Mouse (Mus musculus) C2C12 (cell line): ENCODE results near the gene Ghrhr. TPM values are rescaled to one million over a fixed set of nuclear protein-coding genes. Genes with fewer than 3 reads are reported as not detected.

ENCODE experiments used
- H3K27me3 ChIP-seq: one replicate; pipeline ENCODE4 v1.6.1; 2011; ENCODE audit not compliant: control insufficient read depth, insufficient read depth, insufficient read length
- H3K36me3 ChIP-seq: one replicate; pipeline ENCODE4 v1.6.1; 2011; ENCODE audit not compliant: control insufficient read depth, insufficient read depth
- H3K4me3 ChIP-seq: one replicate; pipeline ENCODE4 v1.5.1; 2011; ENCODE audit warnings: mild to moderate bottlenecking, control low read depth; ENCODE audit not compliant: poor library complexity, insufficient read depth, severe bottlenecking
- H3K79me2 ChIP-seq: one replicate; pipeline ENCODE4 v1.6.1; 2011; ENCODE audit not compliant: control insufficient read depth, insufficient read depth
- H3K79me3 ChIP-seq: one replicate; pipeline ENCODE4 v1.6.1; 2011; ENCODE audit warnings: low read depth, control low read depth
- H3ac ChIP-seq: one replicate; pipeline ENCODE3; 2011; ENCODE audit warnings: low read depth; ENCODE audit not compliant: control insufficient read depth, insufficient read length
- CEBPB ChIP-seq: IDR thresholded peaks from one replicate; pipeline ENCODE4 v1.6.1; 2011; ENCODE audit warnings: low read depth, mild to moderate bottlenecking, control low read depth, moderate library complexity
- CTCF ChIP-seq: IDR thresholded peaks from one replicate; pipeline ENCODE4 v1.5.1; 2011; ENCODE audit not compliant: control insufficient read depth, insufficient read depth, insufficient read length
- FOSL1 ChIP-seq: IDR thresholded peaks from one replicate; pipeline ENCODE4 v1.8.0; 2011; ENCODE audit warnings: mild to moderate bottlenecking, low read length; ENCODE audit not compliant: poor library complexity, insufficient read depth, severe bottlenecking
- MAX ChIP-seq: IDR thresholded peaks from one replicate; pipeline ENCODE4 v1.6.1; 2011; ENCODE audit warnings: mild to moderate bottlenecking, control low read depth
- MYOD1 ChIP-seq: IDR thresholded peaks from one replicate; pipeline ENCODE4 v1.6.1; 2011; ENCODE audit warnings: low read depth; ENCODE audit not compliant: control insufficient read depth, insufficient read length
- MYOG ChIP-seq: IDR thresholded peaks from one replicate; pipeline ENCODE4 v1.6.1; 2011; ENCODE audit not compliant: control insufficient read depth, insufficient read length; ENCODE audit errors: extremely low read depth
- USF1 ChIP-seq: IDR thresholded peaks from one replicate; pipeline ENCODE4 v1.6.1; 2011; ENCODE audit warnings: low read depth, mild to moderate bottlenecking, control low read depth, moderate library complexity
- polyA plus RNA-seq: library from polyadenylated mRNA; unstranded; fragments of >200 nt; fragmentation: generic; extraction: Trizol; gene quantifications from one replicate; pipeline ENCODE4 v1.2.1, GENCODE M21; 2012; ENCODE audit warnings: missing spikeins

The Ghrhr gene
- polyA plus RNA-seq, 1 experiment, result not detected

DNA sequence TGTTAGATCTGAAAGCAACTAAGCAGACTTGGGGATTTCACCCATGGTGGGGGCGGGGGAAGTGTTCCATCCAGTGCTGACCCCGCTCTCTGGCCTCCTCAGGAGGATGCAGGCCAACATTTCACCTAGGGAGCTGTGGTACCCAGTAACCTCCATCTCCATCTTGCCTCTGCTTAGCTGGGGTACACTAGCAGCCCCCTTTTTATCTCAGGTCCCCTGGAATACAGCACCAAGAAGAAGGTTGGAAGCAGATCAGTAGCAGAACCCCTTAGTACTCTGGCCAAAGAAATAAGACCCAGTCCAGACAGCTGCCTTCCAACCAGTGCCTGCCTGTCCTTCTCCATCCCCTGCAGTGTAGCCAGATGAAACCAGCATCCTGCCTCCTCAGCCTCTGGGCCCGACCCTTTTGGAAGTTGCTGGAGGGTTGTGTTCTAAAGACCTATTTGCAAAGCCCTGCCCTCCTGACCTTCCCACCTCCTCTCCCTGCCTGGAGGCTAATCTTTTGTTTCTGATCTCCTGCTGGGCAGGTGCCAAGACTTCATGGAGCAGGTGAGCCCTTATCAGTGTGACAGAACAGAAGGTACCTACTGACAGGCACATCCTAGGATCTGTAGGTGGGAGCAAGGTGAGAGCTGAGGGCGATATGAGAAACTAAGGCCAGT is 21.5 kb upstream of the Ghrhr start:
- Histone ChIP-seq H3K4me3 (no peak overlapping the region), H3ac (no peak overlapping the region), H3K79me2 (no peaks in the 10 kb centered on the region), H3K79me3 (no peaks in the 10 kb centered on the region), H3K27me3 (no peaks in the 10 kb centered on the region), H3K36me3 (no peaks in the 10 kb centered on the region)
- TF ChIP-seq CEBPB, result no peak
- TF ChIP-seq FOSL1, result no peak
- TF ChIP-seq USF1, result no peak
- no peak for TF ChIP-seq MAX
- TF ChIP-seq CTCF, result no peak
- TF ChIP-seq MYOD1, result no peak
- no peak for TF ChIP-seq MYOG

DNA sequence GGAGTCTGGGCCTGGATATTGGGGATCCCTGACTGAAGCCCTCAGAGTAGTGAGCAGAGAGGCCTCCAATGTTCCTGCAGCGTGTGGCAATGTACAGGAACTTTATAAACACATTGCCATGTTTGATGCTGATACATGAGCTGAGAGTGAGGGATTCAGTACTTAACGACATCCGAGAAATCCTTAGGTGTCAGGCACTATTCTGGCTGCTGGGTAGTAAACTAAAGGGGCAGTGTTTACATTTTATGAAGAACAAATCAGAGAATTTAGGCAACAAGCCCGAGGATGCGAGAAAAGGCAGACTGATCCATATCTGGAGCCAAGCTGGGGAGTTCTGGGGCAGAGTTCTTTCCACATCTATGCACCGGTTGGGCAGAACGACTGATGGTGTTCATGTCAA is 20.5 kb upstream of the Ghrhr start:
- no peaks in the 10 kb centered on the region for H3K79me3 ChIP-seq
- H3ac ChIP-seq, result no peak overlapping the region
- H3K79me2 ChIP-seq, result no peaks in the 10 kb centered on the region
- H3K36me3 ChIP-seq, result no peaks in the 10 kb centered on the region
- H3K27me3 ChIP-seq, result no peaks in the 10 kb centered on the region
- TF ChIP-seq CEBPB (no peak), MYOD1 (no peak), MYOG (no peak), USF1 (no peak), FOSL1 (no peak), MAX (no peak), CTCF (no peak)
- H3K4me3 ChIP-seq, result no peak overlapping the region

DNA sequence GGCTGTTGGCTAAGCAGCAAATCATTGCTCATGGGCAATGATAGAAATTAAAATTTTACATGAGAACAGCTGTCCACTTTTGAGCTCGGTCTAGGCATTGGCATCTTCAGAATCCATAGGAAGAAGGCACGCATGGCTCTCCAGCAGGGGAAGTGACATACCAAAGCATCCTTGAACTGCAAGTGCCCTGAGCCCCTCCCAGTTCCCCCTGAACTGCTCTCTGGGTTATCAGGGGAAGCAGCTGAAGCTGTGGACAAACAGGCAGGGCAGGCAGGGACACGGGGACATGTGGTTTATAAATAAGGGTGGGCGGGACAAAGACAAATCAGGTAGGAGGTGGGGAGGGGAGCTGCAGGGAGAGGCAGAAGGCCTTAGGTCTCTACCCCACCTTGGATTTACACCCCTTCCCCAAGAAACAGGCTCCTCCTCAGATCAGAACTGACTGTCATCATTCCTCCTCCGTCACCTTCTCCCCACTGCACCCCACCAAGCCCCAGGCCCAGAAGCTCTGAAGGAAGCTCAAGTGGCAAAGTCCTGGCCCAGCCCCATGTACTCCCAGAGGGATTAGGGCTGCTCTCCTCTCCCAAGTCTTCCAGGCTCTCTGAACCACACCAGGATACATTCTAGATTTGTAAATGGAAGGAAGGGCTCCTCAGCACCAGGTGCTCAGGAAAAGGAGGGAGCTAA is 19.9 kb upstream of the Ghrhr start:
- Histone ChIP-seq H3K27me3 (no peaks in the 10 kb centered on the region), H3K79me2 (no peaks in the 10 kb centered on the region), H3K79me3 (no peaks in the 10 kb centered on the region), H3K36me3 (no peaks in the 10 kb centered on the region), H3K4me3 (no peak overlapping the region), H3ac (no peak overlapping the region)
- TF ChIP-seq CTCF (no peak), MYOD1 (no peak), MAX (no peak), FOSL1 (no peak), USF1 (no peak), MYOG (no peak), CEBPB (no peak)

DNA sequence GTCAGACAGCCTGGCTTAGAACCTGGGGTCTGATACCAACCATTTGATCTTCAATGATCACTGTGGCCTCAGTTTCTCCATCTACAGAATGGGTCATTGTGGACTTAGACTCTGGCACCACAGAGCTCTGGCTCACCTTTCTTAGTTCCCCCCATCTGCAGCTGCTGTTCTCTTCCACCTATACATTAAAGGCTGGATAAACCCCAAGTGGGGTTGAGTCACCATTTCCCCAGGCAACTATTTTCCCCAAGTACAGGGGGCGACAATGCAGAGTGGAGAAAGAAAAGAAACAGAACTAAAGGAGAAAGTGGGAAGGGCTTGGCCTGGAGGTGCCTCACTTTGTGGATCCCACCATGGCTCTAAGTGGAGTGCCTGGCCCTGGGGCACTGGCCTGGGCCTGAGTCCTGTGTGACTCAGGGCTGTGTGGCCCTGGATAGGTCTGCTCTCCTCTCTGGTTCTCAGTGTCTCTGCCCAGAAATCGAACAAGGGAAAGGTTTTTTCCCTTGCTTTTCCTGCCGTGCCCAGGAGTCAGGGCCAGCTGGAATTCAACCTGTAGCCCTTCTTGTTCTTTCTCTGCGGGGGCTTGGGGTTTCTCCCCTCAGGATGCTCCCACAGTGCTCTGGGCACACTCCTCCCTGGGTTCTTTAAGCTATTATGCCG is 19.0 kb upstream of the Ghrhr start:
- H3K27me3 ChIP-seq, result no peaks in the 10 kb centered on the region
- no peak overlapping the region for H3K4me3 ChIP-seq
- no peak for TF ChIP-seq FOSL1
- no peak for TF ChIP-seq MYOD1
- no peak for TF ChIP-seq MYOG
- TF ChIP-seq USF1, result no peak
- no peaks in the 10 kb centered on the region for H3K79me3 ChIP-seq
- H3K36me3 ChIP-seq, result no peaks in the 10 kb centered on the region
- no peaks in the 10 kb centered on the region for H3K79me2 ChIP-seq
- no peak overlapping the region for H3ac ChIP-seq

DNA sequence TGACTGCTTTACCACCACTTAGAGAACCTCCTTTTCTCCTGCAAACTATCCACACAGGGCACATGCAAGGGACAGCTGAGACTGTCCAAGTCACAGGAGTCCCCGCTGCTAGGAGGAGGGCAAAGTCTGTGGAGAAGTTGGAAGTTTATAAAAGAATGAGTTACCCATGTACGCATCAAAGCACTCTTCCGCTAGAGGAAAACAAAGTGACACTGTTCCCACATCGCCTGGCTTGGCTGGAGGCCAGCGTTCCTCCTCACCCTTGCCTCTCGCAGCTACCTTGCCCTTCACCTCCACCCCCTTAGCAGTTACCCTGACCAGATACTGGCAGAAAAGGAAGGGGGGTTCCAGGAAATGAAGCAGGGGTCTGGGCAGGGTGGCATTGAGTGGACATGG is 18.5 kb upstream of the Ghrhr start:
- Histone ChIP-seq H3K27me3 (no peaks in the 10 kb centered on the region), H3K36me3 (no peaks in the 10 kb centered on the region), H3K79me3 (no peaks in the 10 kb centered on the region), H3K79me2 (no peaks in the 10 kb centered on the region), H3K4me3 (no peak overlapping the region), H3ac (no peak overlapping the region)
- TF ChIP-seq MAX, result no peak
- TF ChIP-seq MYOD1, result no peak
- TF ChIP-seq FOSL1, result no peak
- no peak for TF ChIP-seq CTCF
- TF ChIP-seq CEBPB, result no peak

DNA sequence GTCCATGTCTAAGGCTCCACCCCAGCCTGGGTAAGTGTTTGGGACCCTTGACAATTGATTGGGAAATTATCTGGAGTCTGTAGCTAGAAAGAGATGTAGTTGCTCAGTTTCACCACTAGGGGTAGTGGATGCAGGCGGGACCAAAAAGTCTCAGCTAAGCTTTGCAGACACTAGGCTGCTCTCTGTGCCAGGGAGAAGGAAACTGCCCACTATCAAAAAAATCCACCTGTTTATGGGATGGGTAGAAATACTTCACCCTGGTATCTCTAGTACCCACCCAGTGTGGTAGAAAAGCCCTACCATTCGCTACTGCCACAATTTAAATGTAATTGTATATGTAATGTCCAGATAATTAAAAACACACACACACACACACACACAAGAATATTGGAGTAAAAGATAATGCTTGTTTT is 17.4 kb upstream of the Ghrhr start:
- Histone ChIP-seq H3K79me2 (no peaks in the 10 kb centered on the region), H3ac (no peak overlapping the region), H3K79me3 (no peaks in the 10 kb centered on the region), H3K27me3 (no peaks in the 10 kb centered on the region), H3K36me3 (no peaks in the 10 kb centered on the region), H3K4me3 (no peak overlapping the region)
- TF ChIP-seq MAX (no peak), FOSL1 (no peak), MYOD1 (no peak), CTCF (no peak), MYOG (no peak), USF1 (no peak), CEBPB (no peak)
